Mouse (Mus musculus) liver, embryonic 14.5 days (tissue): Measurements from ENCODE around the gene Slc25a45. TPM values are rescaled to one million over a fixed set of nuclear protein-coding genes. Genes with fewer than 3 reads are reported as not detected.
A peak's percentile ranks its signal among the peaks of the same experiment; 100 is the strongest.
"Not testable (repeated sequence)": the region's sequence is repeated elsewhere in the genome, so short reads cannot be mapped to it uniquely, and the experiment has no call there.

Experiments
- ATAC-seq: fragments of 200-750 bp; cut with Nextera tagmentation; 2 replicates; pipeline ENCODE4 v1.8.0; 2017; ENCODE audit warnings: moderate number of reproducible peaks, mild to moderate bottlenecking, moderate library complexity; ENCODE audit not compliant: insufficient read depth
- DNase-seq, 3 experiments: peaks; one replicate each; pipeline ENCODE4 v3.0.0-alpha.2; 2012 to 2013; ENCODE audit warnings: low read depth in 3 of 3, low spot score in 3 of 3
- H3K27ac ChIP-seq: fragments of 300-500 bp; sonication (generic); 2 replicates; pipeline ENCODE4 v1.5.1; 2014; ENCODE audit warnings: moderate library complexity, mild to moderate bottlenecking, control low read depth, inconsistent platforms
- H3K27me3 ChIP-seq: fragments of 300-500 bp; sonication (generic); 2 replicates; pipeline ENCODE4 v1.6.1; 2014; ENCODE audit warnings: mild to moderate bottlenecking, low read length, moderate library complexity; ENCODE audit not compliant: control insufficient read depth, insufficient read depth
- H3K36me3 ChIP-seq: fragments of 300-500 bp; sonication (generic); replicated peaks from 2 replicates; pipeline ENCODE4 v1.6.1; 2014; ENCODE audit warnings: low read depth; ENCODE audit not compliant: control insufficient read depth, insufficient read depth
- H3K4me1 ChIP-seq, 2 experiments: fragments of 200-500 bp in 1 of 2; fragments of 300-500 bp in 1 of 2; sonication (generic) in 1 of 2; replicated peaks; 2 replicates each; pipeline ENCODE4 v1.6.1; 2012 to 2014; ENCODE audit warnings: antibody characterized with exemption in 1 of 2, inconsistent platforms in 1 of 2, low read length in 1 of 2; ENCODE audit not compliant: control insufficient read depth in 2 of 2, insufficient read depth in 2 of 2
- H3K4me2 ChIP-seq: fragments of 300-500 bp; sonication (generic); 2 replicates; pipeline ENCODE4 v1.6.1; 2014; ENCODE audit warnings: low read depth, mild to moderate bottlenecking, control low read depth, moderate library complexity
- H3K4me3 ChIP-seq, 2 experiments: fragments of 200-500 bp in 1 of 2; fragments of 300-500 bp in 1 of 2; sonication (generic) in 1 of 2; 2 replicates each; pipeline ENCODE4 v1.5.1; 2012 to 2014; ENCODE audit warnings: low read depth in 2 of 2, low read length in 2 of 2, mild to moderate bottlenecking in 2 of 2, control low read depth in 1 of 2, inconsistent platforms in 1 of 2, moderate library complexity in 1 of 2; ENCODE audit not compliant: insufficient read depth in 1 of 2
- H3K9ac ChIP-seq: fragments of 300-500 bp; sonication (generic); replicated peaks from 2 replicates; pipeline ENCODE4 v1.6.1; 2014; ENCODE audit warnings: mild to moderate bottlenecking, control low read depth, moderate library complexity
- H3K9me3 ChIP-seq: fragments of 300-500 bp; sonication (generic); 2 replicates; pipeline ENCODE4 v1.6.1; 2016; ENCODE audit warnings: low read length, mixed read lengths; ENCODE audit not compliant: control insufficient read depth
- CTCF ChIP-seq: IDR thresholded peaks from 2 replicates; pipeline ENCODE4 v1.5.1; 2016; ENCODE audit warnings: antibody characterized with exemption, low read depth, control low read depth
- EP300 ChIP-seq: IDR thresholded peaks from 2 replicates; pipeline ENCODE4 v1.6.1; 2016; ENCODE audit warnings: antibody characterized with exemption, low read depth
- WGBS: fragments of 180-500 bp; shearing (Covaris S2); extraction: QIAGEN DNeasy Blood & Tissue Kit; methylation state at CpG from one replicate; pipeline ENCODE4 v1.1.7; 2014; ENCODE audit not compliant: insufficient replicate concordance; 5-methylcytosine and 5-hydroxymethylcytosine counted together
- polyA plus RNA-seq, 2 experiments: library from polyadenylated mRNA; depleted of rRNA in 1 of 2; stranded (reverse) in 1 of 2; unstranded in 1 of 2; fragments of >200 nt; fragmentation: Nextera tagmentation in 1 of 2; extraction: Ambion mirVana in 1 of 2; gene quantifications; 2 replicates each; pipeline versions ENCODE4 v1.2.1 to v1.2.3; 2012 to 2014

Slc25a45 gene
- polyA plus RNA-seq, 2 experiments: 3.2 to 5.3 TPM

GRCm38 (mm10) chr19:5879735-5880134, 2.1 kb downstream of the Slc25a45 start:
- TF ChIP-seq EP300: no peak
- no peak for TF ChIP-seq CTCF
- Histone ChIP-seq H3K27me3 (no peaks in the 10 kb centered on the region), H3K4me1 (peaks cover 23 to 30% of the 10 kb centered on the region in 2 experiments), H3K4me3 (no peak overlapping the region), H3K4me2 (no peak overlapping the region), H3K27ac (no peak overlapping the region), H3K9me3 (no peaks in the 10 kb centered on the region), H3K36me3 (no peaks in the 10 kb centered on the region), H3K9ac (no peak overlapping the region)
- no peak for DNase-seq
- no peak for ATAC-seq
- 84% methylated on average over 7 of the region's 7 CpGs for WGBS

DNA sequence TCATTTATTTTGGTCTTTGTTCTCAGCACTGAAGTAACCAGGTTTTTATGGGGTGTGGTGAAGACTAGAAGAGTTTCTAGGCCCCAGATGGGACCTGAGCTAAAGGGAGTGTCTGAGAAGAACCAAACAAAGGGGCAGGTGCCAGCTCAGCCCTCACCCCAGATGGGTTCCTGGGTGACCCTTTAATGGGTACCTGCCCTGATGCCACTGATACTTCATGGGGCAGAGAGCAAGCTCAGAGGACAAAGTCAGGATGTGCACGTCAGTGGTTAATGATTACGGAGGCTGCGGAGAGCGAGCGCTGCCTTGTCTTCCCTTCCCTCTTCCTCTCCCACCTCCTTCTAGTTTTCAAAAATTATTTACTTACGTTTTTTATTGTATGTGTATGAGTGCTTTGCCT, 3.5 kb downstream of the Slc25a45 start:
- no peak overlapping the region for H3K4me3 ChIP-seq
- no peak overlapping the region for H3K27ac ChIP-seq
- 81% methylated on average over 6 of the region's 6 CpGs for WGBS
- H3K4me1 ChIP-seq: peaks cover 19 to 31% of the 10 kb centered on the region in 2 experiments
- ATAC-seq (no peak), DNase-seq (no peak)
- H3K9me3 ChIP-seq: no peaks in the 10 kb centered on the region
- H3K36me3 ChIP-seq: no peaks in the 10 kb centered on the region
- H3K4me2 ChIP-seq: no peak overlapping the region
- TF ChIP-seq EP300 (no peak), CTCF (no peak)
- no peak overlapping the region for H3K9ac ChIP-seq
- H3K27me3 ChIP-seq: no peaks in the 10 kb centered on the region

DNA sequence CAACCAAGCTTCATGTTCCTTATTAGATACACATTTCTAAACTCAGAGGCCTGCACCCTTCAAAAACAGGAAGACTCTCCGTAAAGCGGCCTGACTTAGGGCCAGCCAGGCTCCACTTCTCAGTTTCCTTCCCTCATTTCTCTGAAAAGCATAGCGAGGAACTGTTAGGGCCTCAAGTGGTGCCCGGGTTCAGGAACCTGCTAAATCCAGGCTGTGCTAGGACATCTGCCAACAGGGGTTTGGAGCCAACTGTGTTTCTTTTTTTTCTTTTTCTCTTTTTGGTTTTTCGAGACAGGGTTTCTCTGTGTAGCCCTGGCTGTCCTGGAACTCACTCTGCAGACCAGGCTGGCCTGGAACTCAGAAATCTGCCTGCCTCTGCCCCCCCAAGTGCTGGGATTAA, 4.5 kb downstream of the Slc25a45 start:
- not testable (repeated sequence) for DNase-seq

DNA sequence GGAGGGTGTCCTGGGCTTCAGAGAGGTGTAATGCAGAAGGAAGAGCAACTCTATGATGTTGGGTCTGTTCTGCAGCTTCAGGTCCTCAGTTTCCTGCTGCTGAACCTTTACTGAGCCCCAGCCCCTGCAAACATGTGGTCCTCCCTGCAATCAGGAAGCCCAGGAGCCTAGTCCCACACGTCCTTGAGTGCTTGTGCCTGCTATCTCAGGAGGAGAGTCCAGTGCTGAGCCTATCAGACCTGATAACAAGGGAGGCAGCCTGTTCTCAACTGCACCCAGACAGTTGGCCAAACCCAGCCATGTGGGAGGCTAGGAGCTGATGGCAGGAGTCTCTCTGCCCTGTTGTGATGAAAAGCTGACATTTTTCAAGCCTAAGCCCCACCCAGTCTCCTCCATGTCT, 6.3 kb downstream of the Slc25a45 start:
- ATAC-seq (peak; percentile 91), DNase-seq (peak; percentile 53 to 55 (median 54))
- Histone ChIP-seq H3K9me3 (no peaks in the 10 kb centered on the region), H3K9ac (no peak overlapping the region), H3K36me3 (no peaks in the 10 kb centered on the region), H3K27me3 (no peaks in the 10 kb centered on the region), H3K4me3 (no peak overlapping the region), H3K4me2 (peak overlapping the region; percentile 23; the same call in 1 of the 2 replicates), H3K27ac (peak overlapping the region; percentile 63), H3K4me1 (peaks cover 19 to 24% of the 10 kb centered on the region in 2 experiments)
- WGBS: 8% methylated on average over 1 of the region's 1 CpGs
- peak; percentile 86 for TF ChIP-seq EP300
- no peak for TF ChIP-seq CTCF

More for the DNA sequence above, 4.5 kb downstream of the Slc25a45 start:
- H3K4me2 ChIP-seq, H3K36me3 ChIP-seq, ATAC-seq, H3K27me3 ChIP-seq, H3K4me3 ChIP-seq, H3K9ac ChIP-seq, H3K27ac ChIP-seq, H3K9me3 ChIP-seq: not testable (repeated sequence)
- H3K4me1 ChIP-seq: peaks cover 19 to 31% of the 10 kb centered on the region in 2 experiments
- WGBS: 48% methylated on average over 5 of the region's 5 CpGs

- no peaks in the 10 kb centered on the region for H3K36me3 ChIP-seq
- H3K4me3 ChIP-seq: no peak overlapping the region
- H3K9ac ChIP-seq: no peak overlapping the region
- DNase-seq (peak in 1 of 3 experiments; percentile 32), ATAC-seq (no peak)
- no peak overlapping the region for H3K4me2 ChIP-seq
- WGBS: 58% methylated on average over 4 of the region's 4 CpGs
- H3K27ac ChIP-seq: no peak overlapping the region
- H3K4me1 ChIP-seq: peaks cover 19 to 24% of the 10 kb centered on the region in 2 experiments
- H3K9me3 ChIP-seq: no peaks in the 10 kb centered on the region
- TF ChIP-seq EP300: no peak
- peak; percentile 76 for TF ChIP-seq CTCF
- no peaks in the 10 kb centered on the region for H3K27me3 ChIP-seq
Measured at GRCm38 (mm10) chr19:5885838-5886237, 8.2 kb downstream of the Slc25a45 start.
